Mouse (Mus musculus) heart, adult 2 months (tissue): ENCODE measurements around the gene Cox20. TPM values are rescaled to one million over a fixed set of nuclear protein-coding genes. Genes with fewer than 3 reads are reported as not detected.
"Not testable (repeated sequence)": the region's sequence is repeated elsewhere in the genome, so short reads cannot be mapped to it uniquely, and the experiment has no call there.

Experiments
- DNase-seq, 2 experiments: peaks; one replicate each; pipeline ENCODE4 v3.0.0; 2021
- H3K27ac ChIP-seq: fragments of 200-600 bp; 2 replicates; pipeline ENCODE4 v1.8.1; 2022
- H3K27me3 ChIP-seq: fragments of 200-500 bp; 2 replicates; pipeline ENCODE4 v1.6.1; 2012; ENCODE audit warnings: mild to moderate bottlenecking, low read length, inconsistent platforms, mixed read lengths; ENCODE audit not compliant: control insufficient read depth, insufficient read depth
- H3K36me3 ChIP-seq: fragments of 200-500 bp; 2 replicates; pipeline ENCODE4 v1.6.1; 2012; ENCODE audit warnings: low read length, inconsistent platforms; ENCODE audit not compliant: control insufficient read depth, insufficient read depth
- H3K4me1 ChIP-seq: fragments of 200-500 bp; 2 replicates; pipeline ENCODE4 v1.6.1; 2011; ENCODE audit warnings: low read length; ENCODE audit not compliant: control insufficient read depth, insufficient read depth
- H3K4me3 ChIP-seq: fragments of 200-600 bp; 2 replicates; pipeline ENCODE4 v1.8.1; 2022
- H3K79me2 ChIP-seq: fragments of 200-500 bp; replicated peaks from 2 replicates; pipeline ENCODE4 v1.6.1; 2012; ENCODE audit warnings: mild to moderate bottlenecking, inconsistent platforms, low read length, moderate library complexity, mixed read lengths; ENCODE audit not compliant: control insufficient read depth, insufficient read depth
- H3K9ac ChIP-seq: fragments of 200-500 bp; 2 replicates; pipeline ENCODE4 v1.6.1; 2012; ENCODE audit warnings: low read depth, mild to moderate bottlenecking, control low read depth, inconsistent platforms, low read length, mixed read lengths
- CTCF ChIP-seq: fragments of 200-600 bp; IDR thresholded peaks from 2 replicates; pipeline ENCODE4 v1.8.1; 2022; ENCODE audit warnings: antibody characterized with exemption, mild to moderate bottlenecking, moderate library complexity
- EP300 ChIP-seq: fragments of 200-500 bp; IDR thresholded peaks from 2 replicates; pipeline ENCODE4 v1.6.1; 2011; ENCODE audit warnings: low read depth, low read length, control low read depth; ENCODE audit not compliant: insufficient read depth
- POLR2A ChIP-seq: fragments of 200-500 bp; IDR thresholded peaks from 2 replicates; pipeline ENCODE4 v1.6.1; 2011; ENCODE audit warnings: mild to moderate bottlenecking, low read depth, low read length, control low read depth; ENCODE audit not compliant: insufficient read depth
- WGBS: fragments of 180-500 bp; shearing (Covaris S2); methylation state at CpG from one replicate; pipeline ENCODE4 v1.1.7; 2018; 5-methylcytosine and 5-hydroxymethylcytosine counted together
- intact Hi-C: fragments of 180-260 bp; cut with DNase I; formaldehyde crosslinking; loops from one replicate; pipeline ENCODE4 v1.15.1; 2025
- long read RNA-seq: library from polyadenylated mRNA; stranded (forward); transcript quantifications from one replicate; pipeline ENCODE4 v2.0.0, GENCODE M21; 2021
- polyA plus RNA-seq: library from polyadenylated mRNA; depleted of rRNA; stranded (reverse); fragments of >200 nt; gene quantifications from 2 replicates; pipeline ENCODE4 v1.2.3, GENCODE M21; 2012; rRNA removed
- total RNA-seq, 2 experiments: library from RNA; stranded (reverse); gene quantifications; 2 replicates each; pipeline ENCODE4 v1.2.3; 2021

The Cox20 gene
- total RNA-seq (100 to 1,000 TPM; 102 to 105 TPM), polyA plus RNA-seq (54.7 and 107 TPM in 2 replicates)
- long read RNA-seq, transcript Cox20-201 (4 exons, 471 nt), result major isoform, 121 of 127 reads
- long read RNA-seq, partial matches to known transcripts, result 1 of 127 reads
- long read RNA-seq, other reads (novel, unspliced or antisense), result 5 of 127 reads

DNA sequence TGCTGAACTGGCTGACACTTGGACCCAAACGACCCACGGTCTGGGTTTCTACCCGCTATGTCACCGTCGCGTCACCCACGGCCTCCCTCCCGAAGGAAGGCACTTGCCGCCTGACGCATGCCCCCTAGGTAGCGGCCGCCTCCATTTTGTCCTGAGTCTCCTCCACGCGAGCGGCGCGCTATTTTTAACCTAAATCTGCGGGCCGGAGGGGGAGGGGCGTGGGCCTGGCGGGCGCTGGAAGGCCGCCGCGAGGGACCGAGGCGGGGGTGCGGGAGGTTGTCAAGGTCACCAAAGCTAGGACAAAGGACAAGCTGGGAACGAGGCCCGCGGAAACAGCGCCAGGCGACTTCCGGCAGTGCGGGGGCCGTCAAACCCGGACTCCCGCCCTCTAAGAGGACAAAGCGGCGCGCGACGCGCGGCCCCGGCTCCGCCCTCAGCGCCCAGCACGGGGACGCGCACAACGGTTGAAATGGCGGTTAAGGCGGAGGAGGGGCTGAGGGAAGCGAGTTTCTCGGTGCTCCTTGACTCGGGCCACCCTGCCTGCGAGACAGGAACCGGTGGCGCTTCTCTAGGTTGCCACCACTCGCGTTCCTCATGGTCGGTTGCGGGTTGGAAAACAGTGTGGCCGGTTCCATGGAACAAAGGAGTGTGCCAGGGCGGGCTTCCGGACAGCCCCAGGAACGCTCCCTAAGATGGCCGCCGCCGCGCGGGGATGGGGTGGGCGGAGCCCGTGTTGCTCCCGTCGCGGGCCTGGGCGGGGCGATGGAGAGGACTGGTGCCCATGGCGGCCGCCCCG is at the start of gene Cox20:
TSS of gene Cox20 (plus strand) at position 742 of the 796 bp plus-strand sequence.
- under 1% methylated on average over 80 of the region's 83 CpGs for WGBS
- H3K9ac ChIP-seq, result peak within 1 kb of the TSS; percentile 96

DNA sequence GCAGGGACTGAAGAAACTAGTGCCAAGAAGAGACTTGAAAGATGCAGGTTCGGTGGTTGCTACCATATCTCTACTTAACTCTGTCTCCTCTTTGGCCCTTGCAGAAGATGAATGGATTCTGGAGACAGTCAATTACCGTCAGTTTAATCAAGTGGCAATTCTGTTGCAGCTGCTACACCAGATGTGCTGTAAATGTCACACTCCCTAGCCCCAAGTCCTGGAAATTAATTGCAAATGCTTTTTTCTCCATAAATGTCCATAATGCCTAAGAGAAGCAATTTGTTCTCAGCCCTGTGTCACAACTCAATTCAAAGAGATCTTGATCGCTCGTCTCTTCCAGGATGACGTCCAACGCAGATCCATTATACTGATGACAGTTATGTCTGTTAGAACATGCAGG is 48.3 kb upstream of the Cox20 start:
- H3K36me3 ChIP-seq, result no peaks in the 10 kb centered on the region
- TF ChIP-seq CTCF (no peak), EP300 (no peak), POLR2A (no peak)
- no peaks in the 10 kb centered on the region for H3K27me3 ChIP-seq
- no peaks in the 10 kb centered on the region; the same call in 1 of the 2 replicates for H3K4me1 ChIP-seq
- no peak overlapping the region for H3K27ac ChIP-seq
- H3K9ac ChIP-seq, result no peak overlapping the region
- peak in 1 of 2 experiments; percentile 0 for DNase-seq
- WGBS, result 87% methylated on average over 6 of the region's 6 CpGs
- H3K79me2 ChIP-seq, result no peaks in the 10 kb centered on the region
- H3K4me3 ChIP-seq, result no peak overlapping the region
- intact Hi-C loops, result no loop called here

More for the DNA sequence above, at the start of gene Cox20:
- Histone ChIP-seq H3K4me1 (peaks cover 7% of the 10 kb centered on the region), H3K79me2 (no peaks in the 10 kb centered on the region), H3K36me3 (peaks cover 39% of the 10 kb centered on the region), H3K27ac (peak within 1 kb of the TSS; percentile 99), H3K27me3 (no peaks in the 10 kb centered on the region), H3K4me3 (peak within 1 kb of the TSS; percentile 68)
- peak; percentile 98 for DNase-seq
- intact Hi-C loops, result loop anchor here (1.0 to 10.0 kb wide), 4 partner anchors 18 to 134 kb away; partner anchors contain the start of genes Desi2 and Efcab2
- peak; percentile 33 for TF ChIP-seq EP300
- no peak for TF ChIP-seq CTCF
- peak; percentile 85 for TF ChIP-seq POLR2A

DNA sequence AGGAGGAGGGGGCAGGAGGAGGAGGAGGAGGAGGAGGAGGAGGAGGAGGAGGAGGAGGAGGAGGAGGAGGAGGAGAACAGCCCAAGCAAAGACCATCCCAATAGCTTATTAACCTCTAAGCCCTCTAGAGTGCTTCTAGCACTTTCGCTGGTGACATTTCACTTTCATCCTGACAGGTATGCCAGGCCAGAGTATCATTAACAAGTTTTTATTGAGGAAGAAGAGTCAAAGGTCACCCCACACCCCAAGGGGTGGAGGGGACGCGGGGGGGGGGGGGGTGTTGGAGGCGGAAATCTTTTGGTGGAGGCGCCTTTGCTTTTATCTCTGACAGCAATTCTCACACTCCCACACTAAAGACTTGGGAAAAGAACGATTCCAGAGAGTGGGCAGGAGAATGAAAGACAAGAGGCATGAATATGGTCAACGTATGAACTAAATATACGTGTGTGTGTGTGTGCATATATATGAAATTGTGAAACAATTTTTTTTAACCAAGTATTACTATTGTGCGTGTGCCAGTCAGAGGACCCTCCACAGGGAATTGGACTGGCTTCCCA is 43.7 kb upstream of the Cox20 start:
- DNase-seq, result no peak
- no peaks in the 10 kb centered on the region for H3K79me2 ChIP-seq
- no peak overlapping the region for H3K27ac ChIP-seq
- no peaks in the 10 kb centered on the region for H3K36me3 ChIP-seq
- 46% methylated on average over 9 of the region's 9 CpGs for WGBS
- intact Hi-C loops, result no loop called here
- H3K4me1 ChIP-seq, result no peaks in the 10 kb centered on the region; the same call in 1 of the 2 replicates
- no peak overlapping the region for H3K9ac ChIP-seq
- H3K4me3 ChIP-seq, result no peak overlapping the region
- no peaks in the 10 kb centered on the region for H3K27me3 ChIP-seq
- TF ChIP-seq CTCF (no peak), EP300 (no peak), POLR2A (no peak)

DNA sequence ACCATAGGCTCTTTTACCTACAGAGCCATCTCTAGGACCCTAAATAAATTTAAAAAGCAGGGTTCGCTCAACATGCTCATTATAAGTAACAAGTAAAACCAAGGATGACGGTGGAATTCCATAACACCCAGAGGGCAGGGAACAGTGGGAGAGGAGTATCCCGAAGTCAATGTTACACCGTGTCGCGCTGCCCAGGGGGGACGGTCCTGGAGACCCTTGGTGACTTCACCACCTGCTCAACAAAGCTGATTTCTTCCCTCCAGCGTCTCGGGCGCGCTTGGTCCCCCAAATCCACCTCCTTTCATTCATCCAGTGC is 43.2 kb upstream of the Cox20 start:
- WGBS, result 12% methylated on average over 11 of the region's 11 CpGs
- no peaks in the 10 kb centered on the region; the same call in 1 of the 2 replicates for H3K4me1 ChIP-seq
- H3K79me2 ChIP-seq, result no peaks in the 10 kb centered on the region
- H3K36me3 ChIP-seq, result no peaks in the 10 kb centered on the region
- H3K9ac ChIP-seq, result peak overlapping the region; percentile 81
- TF ChIP-seq CTCF (no peak), EP300 (no peak), POLR2A (no peak)
- H3K27me3 ChIP-seq, result no peaks in the 10 kb centered on the region
- no peak for DNase-seq
- intact Hi-C loops, result no loop called here
- no peak overlapping the region for H3K27ac ChIP-seq
- H3K4me3 ChIP-seq, result peak overlapping the region; percentile 46

DNA sequence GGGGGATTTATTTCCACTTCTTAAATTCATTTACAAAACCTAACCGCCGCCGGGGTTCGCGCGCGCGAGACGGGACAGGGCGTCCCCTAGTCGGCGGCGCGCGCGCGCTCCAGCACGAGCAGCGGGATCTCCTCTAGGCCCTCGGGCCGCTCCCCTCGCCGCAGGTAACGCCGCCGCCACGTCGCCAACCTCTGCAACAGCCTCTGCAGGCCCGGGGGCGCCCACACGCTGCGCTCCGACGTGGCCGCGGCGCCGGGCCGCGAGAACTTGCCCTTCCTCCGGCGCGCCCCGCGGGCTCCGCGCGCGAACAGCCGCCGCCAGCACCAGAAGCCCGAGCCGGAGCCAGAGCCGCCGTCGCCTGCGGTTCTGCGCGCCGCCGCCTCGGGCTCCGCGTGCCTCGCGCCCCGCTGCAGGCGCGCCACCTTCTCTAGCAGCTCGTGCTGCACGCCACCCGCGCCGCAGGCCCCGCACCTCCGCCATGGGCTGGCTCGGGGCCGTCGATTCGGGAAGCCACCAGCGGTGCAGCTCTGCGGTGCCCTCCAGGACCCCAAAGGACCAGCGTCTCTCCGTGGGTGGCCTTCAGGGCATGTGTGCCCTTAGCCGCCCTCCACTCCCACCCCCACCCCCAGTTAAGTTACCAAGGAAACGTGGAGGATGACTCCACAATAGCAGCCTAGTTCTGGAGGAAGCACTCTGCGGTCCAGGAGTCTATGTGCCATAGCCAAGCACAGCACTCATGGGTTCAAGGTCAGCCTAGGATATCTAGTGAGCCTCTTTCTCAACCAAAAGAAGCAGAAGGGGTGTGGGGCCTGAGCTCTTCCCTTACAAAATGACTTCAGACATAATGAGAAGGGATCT is 42.6 kb upstream of the Cox20 start:
- peak; percentile 52 to 53 for DNase-seq
- H3K4me3 ChIP-seq, result peak overlapping the region; percentile 46
- WGBS, result under 1% methylated on average over 86 of the region's 87 CpGs
- H3K27me3 ChIP-seq, result no peaks in the 10 kb centered on the region
- H3K79me2 ChIP-seq, result no peaks in the 10 kb centered on the region
- H3K27ac ChIP-seq, result no peak overlapping the region
- H3K4me1 ChIP-seq, result no peaks in the 10 kb centered on the region; the same call in 1 of the 2 replicates
- no peaks in the 10 kb centered on the region for H3K36me3 ChIP-seq
- intact Hi-C loops, result no loop called here
- TF ChIP-seq EP300, result no peak
- H3K9ac ChIP-seq, result peak overlapping the region; percentile 81

DNA sequence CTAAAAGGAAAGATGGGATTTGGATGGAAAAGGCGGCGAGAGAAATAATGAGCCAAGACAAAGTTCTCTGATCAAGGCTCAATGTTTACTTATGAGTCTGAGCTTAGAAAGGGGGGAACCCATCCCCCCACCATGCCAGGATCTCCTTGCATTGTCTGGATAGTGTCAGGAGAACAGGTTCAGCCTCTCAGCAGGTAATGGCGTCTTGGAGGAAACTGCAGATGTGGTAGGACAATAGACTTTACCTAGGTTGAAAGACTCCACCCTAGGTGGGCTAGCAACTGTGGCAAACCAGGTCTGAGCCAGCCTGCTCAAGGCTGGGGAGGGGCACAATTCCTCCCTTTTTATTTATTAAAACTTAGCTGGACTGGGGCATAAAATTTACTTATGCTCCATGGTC is 35.6 kb upstream of the Cox20 start:
- H3K27me3 ChIP-seq, H3K36me3 ChIP-seq, H3K4me3 ChIP-seq, intact Hi-C loops, H3K79me2 ChIP-seq, DNase-seq, H3K4me1 ChIP-seq, H3K27ac ChIP-seq, H3K9ac ChIP-seq: not testable (repeated sequence)
- WGBS, result 90% methylated on average over 3 of the region's 3 CpGs
